Mouse (Mus musculus) left cerebral cortex, adult 11 months (tissue): Measurements from ENCODE around the gene Clec14a.
"Not testable (repeated sequence)": the region's sequence is repeated elsewhere in the genome, so short reads cannot be mapped to it uniquely, and the experiment has no call there.

ENCODE experiments used
- DNase-seq: peaks from one replicate; pipeline ENCODE4 v3.0.0; 2022; ENCODE audit warnings: low spot score

The Clec14a gene

DNA sequence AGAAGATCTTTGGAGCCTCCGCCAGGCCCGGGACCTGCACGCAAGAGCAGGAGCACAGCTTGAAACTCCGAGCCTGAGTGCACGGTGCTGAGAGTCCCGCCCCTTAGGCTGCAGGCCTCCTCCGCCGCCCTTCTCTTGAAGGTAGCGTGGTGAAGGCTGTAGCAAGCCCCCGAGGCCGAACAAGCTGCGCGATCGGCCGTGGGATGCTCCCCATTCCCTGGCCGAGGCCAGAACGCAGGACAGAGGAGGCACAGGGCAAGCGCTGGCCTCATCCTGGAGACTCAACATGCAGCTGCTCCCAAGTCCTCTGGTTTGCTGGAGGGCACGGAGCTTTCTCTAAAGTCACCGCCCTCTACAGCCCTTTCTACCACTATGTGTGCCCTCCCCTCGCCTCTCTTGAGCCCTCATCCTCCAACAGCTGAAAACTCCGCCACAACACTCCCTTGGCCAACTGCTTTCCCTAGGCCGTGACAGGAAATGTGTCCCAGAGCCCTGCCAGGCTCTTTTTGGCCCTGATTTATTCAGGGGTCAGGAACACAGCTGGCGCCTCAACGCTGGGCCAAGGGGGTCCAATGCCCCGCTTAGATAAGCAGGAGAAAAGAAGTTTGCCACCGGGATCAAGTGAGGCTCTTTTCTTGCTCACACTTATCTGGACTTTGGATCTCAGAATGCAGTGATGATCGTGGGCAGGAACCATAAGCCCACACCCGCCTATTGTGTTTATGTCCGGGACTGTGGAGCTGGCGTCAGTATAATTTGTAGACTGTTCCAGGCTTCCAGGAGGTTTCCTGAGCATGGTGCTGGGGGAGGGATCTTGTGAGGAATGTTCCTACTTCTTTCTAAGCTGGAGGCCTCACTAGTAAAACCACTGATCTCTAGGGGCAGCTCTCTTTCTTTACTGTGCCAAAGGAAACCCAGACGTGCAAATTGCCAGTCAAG, at the start of gene Clec14a:
Gene Clec14a, minus strand, starts transcription at position 728 of the 939 bp plus-strand sequence.
- no peak for DNase-seq

DNA sequence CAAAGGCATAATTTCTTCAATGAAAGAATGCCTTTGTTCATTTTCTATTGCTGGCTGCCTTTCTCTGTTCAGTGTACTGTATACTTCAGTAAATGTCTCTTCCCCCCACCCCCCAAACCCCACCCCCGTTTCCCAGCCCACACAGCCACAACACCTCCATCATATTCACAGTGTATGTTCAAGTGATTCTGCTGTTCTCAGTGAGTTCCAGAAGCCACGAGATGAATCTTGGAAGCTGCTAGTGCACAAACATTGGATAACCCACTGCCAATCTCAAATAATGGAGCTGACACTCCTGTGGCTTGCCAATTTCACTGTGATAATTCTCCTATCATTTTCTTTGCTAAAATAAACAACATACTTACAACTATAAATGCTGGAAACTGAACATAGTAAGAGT, 38.7 kb upstream of the Clec14a start:
- no peak for DNase-seq

DNA sequence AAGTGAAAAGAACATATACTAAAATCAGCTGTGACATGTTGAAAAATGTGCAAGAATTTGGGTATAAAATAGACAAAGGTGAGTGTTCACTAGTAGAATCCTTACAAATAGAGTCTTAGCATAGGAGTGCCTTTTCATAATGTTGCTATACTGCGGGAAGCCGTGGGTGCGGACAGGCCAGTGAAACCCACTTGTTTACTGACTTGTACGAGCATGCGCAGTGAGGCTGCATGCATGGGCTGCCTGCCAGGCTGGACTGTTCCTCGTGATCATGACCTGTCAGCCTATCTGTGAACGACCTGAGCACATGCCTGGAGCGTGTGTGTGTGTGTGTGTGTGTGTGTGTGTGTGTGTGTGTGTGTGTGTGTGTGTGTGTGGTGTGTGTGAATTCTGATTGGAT, 37.3 kb upstream of the Clec14a start:
- DNase-seq, result not testable (repeated sequence)

DNA sequence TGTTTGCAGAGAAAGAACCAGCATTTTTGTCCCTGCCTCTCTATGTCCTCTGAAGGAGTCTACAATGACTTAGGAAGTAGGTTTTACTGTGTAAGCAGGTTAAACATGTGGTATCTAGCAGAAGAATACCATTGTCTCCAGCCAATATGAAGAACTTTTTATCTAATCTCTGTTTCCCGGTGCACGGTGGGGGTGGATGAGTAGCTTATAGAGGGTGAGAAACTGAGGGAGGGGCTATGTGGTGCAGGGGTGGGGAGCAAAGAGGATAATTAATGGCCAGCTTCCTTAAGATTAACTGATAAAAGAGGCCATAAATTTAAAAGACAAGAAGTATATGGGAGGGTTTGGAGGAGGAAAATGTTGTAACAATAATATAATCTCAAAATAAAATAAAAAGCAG, 36.5 kb upstream of the Clec14a start:
- DNase-seq, result no peak

DNA sequence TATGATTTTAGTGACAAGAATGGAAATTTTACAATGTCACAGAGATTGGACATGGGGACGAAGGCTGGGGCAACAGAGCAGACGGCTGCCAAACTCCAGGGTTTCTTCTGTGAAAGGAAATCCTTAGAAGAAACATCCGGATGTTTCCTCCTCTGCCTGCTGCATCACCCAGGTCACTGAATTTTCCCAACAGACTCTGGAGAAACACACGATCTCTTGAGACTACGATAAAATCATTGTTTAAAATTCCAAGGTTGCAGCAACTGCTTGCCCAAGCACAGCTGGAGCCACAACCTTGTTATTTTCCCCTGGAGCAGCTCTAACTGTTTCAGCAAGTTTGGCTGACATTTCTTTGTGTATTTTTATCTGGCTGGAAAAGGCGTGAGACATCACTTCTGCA, 27.9 kb upstream of the Clec14a start:
- DNase-seq, result no peak

DNA sequence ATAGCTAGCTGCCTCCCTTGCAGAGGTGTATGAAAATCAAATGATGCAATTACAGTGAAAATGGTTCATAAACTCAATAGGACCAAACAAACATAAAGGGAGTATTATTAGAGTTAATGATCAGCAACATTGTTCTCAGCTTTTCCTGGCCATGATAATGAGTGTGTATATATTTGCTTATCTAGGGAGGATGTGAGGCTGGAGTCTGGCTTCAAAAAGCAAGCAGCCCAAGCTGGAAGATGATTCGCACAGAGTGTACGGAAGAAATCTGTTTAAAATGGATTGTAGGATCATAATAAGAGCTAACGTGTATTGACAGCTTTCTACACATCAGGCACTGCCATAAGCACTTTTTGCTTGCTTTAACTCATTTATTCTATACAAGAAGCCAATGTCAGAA, 16.8 kb upstream of the Clec14a start:
- no peak for DNase-seq

GRCm38 (mm10) chr12:58270520-58270919, 1.4 kb upstream of the Clec14a start:
- DNase-seq, result no peak

GRCm38 (mm10) chr12:58269505-58269904, 415 bp upstream of the Clec14a start:
- no peak for DNase-seq

DNA sequence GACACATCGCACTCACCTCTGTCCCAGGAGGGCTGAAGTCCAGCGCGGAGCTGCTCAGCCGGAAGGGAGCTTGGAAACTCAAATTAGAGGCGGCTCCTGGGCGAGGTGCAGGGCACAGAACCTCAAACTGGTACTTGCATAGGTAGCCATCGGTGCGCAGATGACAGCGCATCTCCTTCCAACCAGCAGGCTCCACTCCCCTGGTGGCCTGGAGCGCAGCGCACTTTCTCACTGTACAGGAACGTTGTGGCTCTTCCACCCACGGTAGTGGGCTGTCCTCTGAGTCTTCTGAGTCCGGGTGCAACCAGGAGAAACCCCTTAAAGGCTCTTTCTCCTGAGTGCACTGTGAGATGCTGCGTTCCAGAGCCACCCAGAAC, 916 bp downstream of the Clec14a start:
- DNase-seq, result no peak

- no peak for DNase-seq
Measured at GRCm38 (mm10) chr12:58267779-58268178, 1.3 kb downstream of the Clec14a start.

DNA sequence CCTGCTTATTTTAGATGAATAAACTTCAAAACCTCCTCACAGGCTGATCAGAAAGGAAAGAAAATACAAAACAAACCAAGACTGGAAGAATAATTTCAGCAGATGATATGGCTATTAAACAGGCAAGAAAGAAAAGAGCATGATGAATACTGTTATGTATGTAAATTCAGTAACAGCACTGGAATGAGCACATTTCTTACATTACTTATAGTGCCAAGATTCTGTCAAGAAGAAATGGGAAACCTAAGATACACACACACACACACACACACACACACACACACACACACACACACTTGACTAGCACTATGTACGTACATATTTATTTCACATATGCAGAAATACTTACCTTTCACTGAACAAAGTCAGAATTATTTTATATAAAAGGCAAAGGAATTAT, 17.2 kb downstream of the Clec14a start:
- DNase-seq, result no peak

- no peak for DNase-seq
Measured at GRCm38 (mm10) chr12:58232489-58232888, 36.6 kb downstream of the Clec14a start.

DNA sequence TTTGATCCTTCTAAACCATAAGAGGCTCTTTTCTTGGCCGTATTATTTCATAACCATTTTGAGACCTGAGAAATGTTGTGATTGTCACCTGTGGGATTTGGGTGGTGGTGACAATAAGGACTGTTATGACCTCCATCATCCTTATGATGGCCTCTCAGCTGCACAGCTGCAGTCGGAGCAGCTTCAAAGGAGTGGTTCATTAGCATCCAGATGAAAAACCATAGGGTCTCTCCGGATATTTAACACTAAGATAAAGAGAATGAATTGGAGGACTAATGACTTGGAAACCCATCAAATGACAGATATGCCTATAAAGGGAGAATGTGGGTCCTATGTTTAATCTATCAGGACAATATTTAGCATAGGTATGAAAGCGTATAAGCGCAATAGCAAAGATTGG, 43.4 kb downstream of the Clec14a start:
- DNase-seq, result no peak

- no peak for DNase-seq
Measured at GRCm38 (mm10) chr12:58219078-58219477, 50.0 kb downstream of the Clec14a start.

GRCm38 (mm10) chr12:58216218-58216617, 52.9 kb downstream of the Clec14a start:
- no peak for DNase-seq
